Mouse (Mus musculus): ENCODE measurements around the gene Atad2b.

DNA sequence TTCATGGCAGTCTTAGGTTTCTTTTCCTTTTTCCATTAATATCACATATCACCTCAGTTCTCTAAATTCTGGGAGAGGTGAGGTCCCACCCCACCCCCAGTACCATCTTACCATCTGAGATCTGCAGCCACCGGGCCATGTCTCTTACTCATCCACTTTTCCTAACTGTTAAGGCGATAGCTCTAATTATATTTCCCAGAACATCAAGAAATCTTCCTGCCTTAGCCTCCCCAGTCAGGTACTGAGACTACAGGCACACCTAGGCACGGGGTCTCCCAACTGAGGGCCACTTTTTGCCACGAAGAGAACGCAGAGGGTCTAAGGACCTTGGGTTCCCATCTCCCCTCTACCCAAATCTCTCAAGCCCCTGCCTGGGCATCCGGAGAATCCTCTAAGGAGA, 43.6 kb upstream of the Atad2b start:
- TF ChIP-seq CTCF (IDR thresholded peaks at IDR 0.05) = no peak
- no peak for TF ChIP-seq POLR2A (IDR thresholded peaks at IDR 0.05; ENCODE audit: insufficient read depth, low read depth, low read length)
